Mouse (Mus musculus) lung, adult 2 months (tissue): ENCODE results near the gene Scyl2. TPM values are rescaled to one million over a fixed set of nuclear protein-coding genes. Genes with fewer than 3 reads are reported as not detected.

Experiments used
- DNase-seq: peaks from one replicate; pipeline ENCODE4 v3.0.0; 2022
- H3K4me1 ChIP-seq: fragments of 200-500 bp; 2 replicates; pipeline ENCODE4 v1.6.1; 2011; ENCODE audit warnings: low read length; ENCODE audit not compliant: control insufficient read depth, insufficient read depth
- H3K4me3 ChIP-seq: fragments of 200-500 bp; replicated peaks from 2 replicates; pipeline ENCODE3; 2011; ENCODE audit warnings: low read depth, mild to moderate bottlenecking, control low read depth, low read length; ENCODE audit errors: extremely low read depth
- CTCF ChIP-seq: fragments of 200-500 bp; IDR thresholded peaks from 2 replicates; pipeline ENCODE4 v1.5.1; 2011; ENCODE audit warnings: mild to moderate bottlenecking, low read length, control low read depth; ENCODE audit not compliant: insufficient read depth
- POLR2A ChIP-seq: fragments of 200-500 bp; IDR thresholded peaks from 2 replicates; pipeline ENCODE4 v1.6.1; 2011; ENCODE audit warnings: low read depth, mild to moderate bottlenecking, control low read depth, low read length, borderline replicate concordance; ENCODE audit errors: extremely low read depth
- WGBS: fragments of 180-500 bp; shearing (Covaris S2); methylation state at CpG from one replicate; pipeline ENCODE4 v1.1.7; 2018; 5-methylcytosine and 5-hydroxymethylcytosine counted together
- polyA plus RNA-seq: library from polyadenylated mRNA; depleted of rRNA; stranded (reverse); fragments of >200 nt; gene quantifications from 2 replicates; pipeline ENCODE4 v1.2.3, GENCODE M21; 2012; rRNA removed

Gene Scyl2
- polyA plus RNA-seq, 1 experiment, result 16.0 TPM

- no peak overlapping the region for H3K4me3 ChIP-seq
- TF ChIP-seq POLR2A (no peak), CTCF (no peak)
- 47% methylated on average over 5 of the region's 5 CpGs for WGBS
- DNase-seq, result no peak
- no peaks in the 10 kb centered on the region for H3K4me1 ChIP-seq
Measured at GRCm38 (mm10) chr10:89599311-89599710, 86.8 kb downstream of the Scyl2 start.

GRCm38 (mm10) chr10:89597275-89597674, 88.8 kb downstream of the Scyl2 start:
- DNase-seq, result no peak
- H3K4me3 ChIP-seq, result no peak overlapping the region
- 60% methylated on average over 4 of the region's 4 CpGs for WGBS
- no peaks in the 10 kb centered on the region for H3K4me1 ChIP-seq
- TF ChIP-seq POLR2A (no peak), CTCF (no peak)

GRCm38 (mm10) chr10:89595935-89596334, 90.2 kb downstream of the Scyl2 start:
- WGBS, result 88% methylated on average over 5 of the region's 5 CpGs
- TF ChIP-seq CTCF (no peak), POLR2A (no peak)
- no peak for DNase-seq

GRCm38 (mm10) chr10:89595514-89595913, 90.6 kb downstream of the Scyl2 start:
- TF ChIP-seq CTCF (no peak), POLR2A (no peak)
- WGBS, result 58% methylated on average over 1 of the region's 1 CpGs
- H3K4me1 ChIP-seq, result no peaks in the 10 kb centered on the region
- H3K4me3 ChIP-seq, result no peak overlapping the region
- no peak for DNase-seq

More at GRCm38 (mm10) chr10:89595935-89596334, 90.2 kb downstream of the Scyl2 start:
- Histone ChIP-seq H3K4me3 (no peak overlapping the region), H3K4me1 (no peaks in the 10 kb centered on the region)

- no peak overlapping the region for H3K4me3 ChIP-seq
- H3K4me1 ChIP-seq, result no peaks in the 10 kb centered on the region
- 57% methylated on average over 4 of the region's 4 CpGs for WGBS
- TF ChIP-seq POLR2A (no peak), CTCF (no peak)
- no peak for DNase-seq
Measured at GRCm38 (mm10) chr10:89594309-89594708, 91.8 kb downstream of the Scyl2 start.

GRCm38 (mm10) chr10:89592797-89593196, 93.3 kb downstream of the Scyl2 start:
- TF ChIP-seq POLR2A (no peak), CTCF (no peak)
- no peak for DNase-seq
- H3K4me3 ChIP-seq, result no peak overlapping the region
- H3K4me1 ChIP-seq, result no peaks in the 10 kb centered on the region
- 73% methylated on average over 4 of the region's 4 CpGs for WGBS

GRCm38 (mm10) chr10:89589877-89590276, 96.2 kb downstream of the Scyl2 start:
- Histone ChIP-seq H3K4me1 (no peaks in the 10 kb centered on the region), H3K4me3 (no peak overlapping the region)
- WGBS, result 86% methylated on average over 1 of the region's 1 CpGs
- DNase-seq, result no peak
- TF ChIP-seq CTCF, result no peak
- TF ChIP-seq POLR2A, result no peak

Other genes with a start within 250 kb of the Scyl2 start
- 0.49 and 0.61 TPM in 2 replicates for gene Gas2l3, start 242.3 kb downstream of the Scyl2 start, polyA plus RNA-seq
- 0.19 and 0.25 TPM in 2 replicates for gene Nr1h4, start 152.7 kb downstream of the Scyl2 start, polyA plus RNA-seq
- not detected in 2 replicates for gene Slc17a8, start 65.0 kb downstream of the Scyl2 start, polyA plus RNA-seq
- gene Actr6, start 46.0 kb upstream of the Scyl2 start, polyA plus RNA-seq, result 0.71 and 1.7 TPM in 2 replicates
- 20.5 and 27.3 TPM in 2 replicates for gene Uhrf1bp1l, start 58.7 kb upstream of the Scyl2 start, polyA plus RNA-seq
- 0.07 and 0.41 TPM in 2 replicates for gene Anks1b, start 187.2 kb upstream of the Scyl2 start, polyA plus RNA-seq